Mouse (Mus musculus) lung, postnatal 0 days (tissue): ENCODE measurements at regions not wholly inside any gene's neighbourhood (a gene's known extent, or its start where the extent isn't known, plus 50 kb on each side); places are given as distances from the start of the nearest gene placed in this dataset.

Source experiments
- CTCF ChIP-seq: IDR thresholded peaks from 2 replicates; pipeline ENCODE4 v1.5.1; 2016; ENCODE audit warnings: antibody characterized with exemption, mild to moderate bottlenecking
- EP300 ChIP-seq: IDR thresholded peaks from 2 replicates; pipeline ENCODE4 v1.6.1; 2016; ENCODE audit warnings: antibody characterized with exemption, mild to moderate bottlenecking, control low read depth

GRCm38 (mm10) chr7:75927537-75927936, 79.4 kb downstream of the Klhl25 start:
- no peak for TF ChIP-seq EP300
- peak; percentile 65 for TF ChIP-seq CTCF
